Mouse (Mus musculus): ENCODE data around the gene Tsr1.
A peak's percentile ranks its signal among the peaks of the same experiment; 100 is the strongest.

- TF ChIP-seq POLR2A (IDR thresholded peaks at IDR 0.05; ENCODE audit: control insufficient read depth, low read depth, low read length) (peak; percentile 71), CTCF (IDR thresholded peaks at IDR 0.05; ENCODE audit: control insufficient read depth, insufficient read depth, insufficient replicate concordance, low read depth, low read length) (no peak)
Measured at GRCm38 (mm10) chr11:74897678-74898516, at the start of gene Tsr1.

Data from testis, adult 2 months (tissue).